Mouse (Mus musculus) midbrain, embryonic 14.5 days (tissue): ENCODE measurements around the gene Fryl. TPM values are rescaled to one million over a fixed set of nuclear protein-coding genes. Genes with fewer than 3 reads are reported as not detected.
A peak's percentile ranks its signal among the peaks of the same experiment; 100 is the strongest.

Experiments used
- ATAC-seq: fragments of 200-750 bp; cut with Nextera tagmentation; 2 replicates; pipeline ENCODE4 v1.8.0; 2017; ENCODE audit warnings: moderate number of reproducible peaks, moderate library complexity; ENCODE audit not compliant: low FRiP score, low TSS enrichment
- DNase-seq: peaks from one replicate; pipeline ENCODE4 v3.0.0-alpha.2; 2015
- H3K27ac ChIP-seq: fragments of 300-500 bp; sonication (generic); replicated peaks from 2 replicates; pipeline ENCODE4 v1.5.1; 2014; ENCODE audit warnings: mild to moderate bottlenecking, low read depth, low read length, moderate library complexity
- H3K27me3 ChIP-seq: fragments of 300-500 bp; sonication (generic); 2 replicates; pipeline ENCODE4 v1.6.1; 2014; ENCODE audit warnings: low read length, control low read depth, mixed read lengths; ENCODE audit not compliant: control insufficient read depth, insufficient read depth
- H3K36me3 ChIP-seq: fragments of 300-500 bp; sonication (generic); 2 replicates; pipeline ENCODE4 v1.6.1; 2014; ENCODE audit warnings: low read length, control low read depth; ENCODE audit not compliant: control insufficient read depth, insufficient read depth
- H3K4me1 ChIP-seq: fragments of 300-500 bp; sonication (generic); 2 replicates; pipeline ENCODE4 v1.6.1; 2014; ENCODE audit warnings: mild to moderate bottlenecking, antibody characterized with exemption, low read length, control low read depth; ENCODE audit not compliant: control insufficient read depth, insufficient read depth
- H3K4me2 ChIP-seq: fragments of 300-500 bp; sonication (generic); 2 replicates; pipeline ENCODE4 v1.6.1; 2014; ENCODE audit warnings: mild to moderate bottlenecking, low read length, moderate library complexity
- H3K4me3 ChIP-seq: fragments of 300-500 bp; sonication (generic); replicated peaks from 2 replicates; pipeline ENCODE4 v1.5.1; 2014; ENCODE audit warnings: low read depth, low read length
- H3K9ac ChIP-seq: fragments of 300-500 bp; sonication (generic); replicated peaks from 2 replicates; pipeline ENCODE4 v1.6.1; 2014; ENCODE audit warnings: mild to moderate bottlenecking, low read length, moderate library complexity
- H3K9me3 ChIP-seq: fragments of 300-500 bp; sonication (generic); 2 replicates; pipeline ENCODE4 v1.6.1; 2016; ENCODE audit warnings: low read length, control low read depth, mixed read lengths; ENCODE audit not compliant: control insufficient read depth
- WGBS: fragments of 180-500 bp; shearing (Covaris S2); extraction: QIAGEN DNeasy Blood & Tissue Kit; methylation state at CpG from one replicate; pipeline ENCODE4 v1.1.7; 2014; 5-methylcytosine and 5-hydroxymethylcytosine counted together
- polyA plus RNA-seq: library from polyadenylated mRNA; unstranded; fragments of >200 nt; fragmentation: Nextera tagmentation; extraction: Ambion mirVana; gene quantifications from 2 replicates; pipeline ENCODE4 v1.2.1, GENCODE M21; 2014

Gene Fryl
- polyA plus RNA-seq, 1 experiment from 2014 or later: 48.5 TPM

DNA sequence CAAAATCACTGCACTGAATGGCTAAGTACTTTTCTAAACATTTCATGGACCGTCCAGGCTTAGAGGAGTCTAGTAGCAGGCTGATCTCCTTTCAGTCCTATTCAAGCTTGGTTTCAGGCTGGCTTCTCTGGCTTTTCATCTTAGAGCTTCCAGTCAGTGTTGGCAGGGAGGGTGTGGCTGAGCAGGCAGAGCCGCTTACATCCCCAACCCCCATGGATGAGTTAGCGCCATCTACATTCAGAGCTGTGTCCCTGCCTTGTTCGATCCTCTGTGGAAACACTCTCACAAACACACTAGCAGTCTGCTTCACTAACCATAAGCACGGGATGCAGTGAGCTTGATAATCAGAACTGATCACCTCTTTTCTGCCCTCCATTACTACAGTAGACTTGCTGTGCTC is 283.5 kb downstream of the Fryl start:
- H3K9ac ChIP-seq: no peak overlapping the region
- DNase-seq: peak; percentile 50
- no peaks in the 10 kb centered on the region for H3K27me3 ChIP-seq
- H3K4me3 ChIP-seq: no peak overlapping the region
- H3K4me2 ChIP-seq: no peak overlapping the region
- WGBS: 38% methylated on average over 5 of the region's 5 CpGs
- no peak for ATAC-seq
- H3K27ac ChIP-seq: peak overlapping the region; percentile 27; the same call in 1 of the 2 replicates
- H3K36me3 ChIP-seq: peaks cover 51% of the 10 kb centered on the region
- H3K4me1 ChIP-seq: no peaks in the 10 kb centered on the region
- no peaks in the 10 kb centered on the region for H3K9me3 ChIP-seq

DNA sequence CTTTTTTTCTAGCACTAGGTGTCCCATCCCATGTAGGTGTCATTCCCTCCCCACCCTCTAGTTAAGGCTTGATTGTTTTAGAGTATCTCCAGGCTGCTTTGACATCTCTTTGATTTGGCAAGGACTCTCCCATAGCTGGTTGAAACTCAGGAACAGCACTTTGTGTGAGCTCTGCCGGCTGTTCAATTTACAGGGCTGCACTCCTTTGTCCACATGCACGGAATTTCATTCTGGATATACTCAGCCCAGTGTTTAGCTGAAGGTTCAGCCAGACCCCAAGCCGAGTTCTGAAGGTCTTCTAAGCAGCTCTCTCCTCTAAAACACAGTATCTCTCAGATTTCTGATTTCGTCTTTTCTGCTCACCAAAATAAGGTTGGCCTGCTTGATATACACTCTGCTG is 284.0 kb downstream of the Fryl start:
- peaks cover 50% of the 10 kb centered on the region for H3K36me3 ChIP-seq
- no peak overlapping the region for H3K4me2 ChIP-seq
- 62% methylated on average over 4 of the region's 4 CpGs for WGBS

More for the DNA sequence above, 284.0 kb downstream of the Fryl start:
- no peak overlapping the region for H3K4me3 ChIP-seq
- H3K9me3 ChIP-seq: no peaks in the 10 kb centered on the region
- no peak overlapping the region for H3K9ac ChIP-seq
- H3K27ac ChIP-seq: peak overlapping the region; percentile 27; the same call in 1 of the 2 replicates
- ATAC-seq: no peak
- DNase-seq: no peak
- no peaks in the 10 kb centered on the region for H3K4me1 ChIP-seq
- no peaks in the 10 kb centered on the region for H3K27me3 ChIP-seq

Other genes with a start within 250 kb of the Fryl start
- 23.2 and 23.6 TPM in 2 replicates for gene Slc10a4, start 249.7 kb downstream of the Fryl start, polyA plus RNA-seq
- gene Ociad1, start 36.2 kb upstream of the Fryl start, polyA plus RNA-seq: 207 and 269 TPM in 2 replicates
- gene Ociad2, start 84.4 kb upstream of the Fryl start, polyA plus RNA-seq: 18.3 and 19.4 TPM in 2 replicates
- gene Cwh43, start 149.5 kb upstream of the Fryl start, polyA plus RNA-seq: 0.38 and 0.49 TPM in 2 replicates
- 41.7 and 62.2 TPM in 2 replicates for gene Dcun1d4, start 224.4 kb upstream of the Fryl start, polyA plus RNA-seq